Mouse (Mus musculus) kidney, embryonic 15.5 days (tissue): ENCODE results near the gene Adamtsl1. TPM values are rescaled to one million over a fixed set of nuclear protein-coding genes. Genes with fewer than 3 reads are reported as not detected.
A peak's percentile ranks its signal among the peaks of the same experiment; 100 is the strongest.

Experiments used
- ATAC-seq: fragments of 200-750 bp; cut with Nextera tagmentation; replicated peaks from 2 replicates; pipeline ENCODE4 v1.8.0; 2017; ENCODE audit warnings: moderate TSS enrichment; ENCODE audit not compliant: low FRiP score
- H3K27ac ChIP-seq: fragments of 300-500 bp; sonication (generic); 2 replicates; pipeline ENCODE4 v1.5.1; 2015; ENCODE audit warnings: mild to moderate bottlenecking, inconsistent platforms
- H3K27me3 ChIP-seq: fragments of 300-500 bp; sonication (generic); 2 replicates; pipeline ENCODE4 v1.6.1; 2015; ENCODE audit warnings: inconsistent platforms
- H3K36me3 ChIP-seq: fragments of 300-500 bp; sonication (generic); 2 replicates; pipeline ENCODE4 v1.6.1; 2015; ENCODE audit warnings: inconsistent platforms
- H3K4me1 ChIP-seq: fragments of 300-500 bp; sonication (generic); 2 replicates; pipeline ENCODE4 v1.6.1; 2015; ENCODE audit warnings: inconsistent platforms
- H3K4me2 ChIP-seq: fragments of 300-500 bp; sonication (generic); 2 replicates; pipeline ENCODE4 v1.6.1; 2015; ENCODE audit warnings: moderate library complexity, mild to moderate bottlenecking, inconsistent platforms
- H3K4me3 ChIP-seq: fragments of 300-500 bp; sonication (generic); replicated peaks from 2 replicates; pipeline ENCODE4 v1.5.1; 2015; ENCODE audit warnings: mild to moderate bottlenecking, inconsistent platforms
- H3K9ac ChIP-seq: fragments of 300-500 bp; sonication (generic); 2 replicates; pipeline ENCODE4 v1.6.1; 2015; ENCODE audit warnings: mild to moderate bottlenecking, inconsistent platforms
- H3K9me3 ChIP-seq: fragments of 300-500 bp; sonication (generic); replicated peaks from 2 replicates; pipeline ENCODE4 v1.6.1; 2016; ENCODE audit warnings: inconsistent platforms
- WGBS: fragments of 180-500 bp; shearing (Covaris S2); methylation state at CpG from one replicate; pipeline ENCODE4 v1.1.7; 2015; ENCODE audit warnings: mixed read lengths; 5-methylcytosine and 5-hydroxymethylcytosine counted together
- polyA plus RNA-seq: library from polyadenylated mRNA; unstranded; fragments of >200 nt; fragmentation: Nextera tagmentation; extraction: Ambion mirVana; gene quantifications from 2 replicates; pipeline ENCODE4 v1.2.1, GENCODE M21; 2015

The Adamtsl1 gene
- polyA plus RNA-seq, 1 experiment from 2014 or later: 21.5 TPM

GRCm38 (mm10) chr4:86029486-86029885, 515.5 kb downstream of the Adamtsl1 start:
- Histone ChIP-seq H3K4me2 (no peak overlapping the region), H3K27ac (no peak overlapping the region)
- 83% methylated on average over 6 of the region's 6 CpGs for WGBS

GRCm38 (mm10) chr4:86030208-86030607, 516.2 kb downstream of the Adamtsl1 start:
- Histone ChIP-seq H3K27ac (no peak overlapping the region), H3K9me3 (no peaks in the 10 kb centered on the region), H3K36me3 (no peaks in the 10 kb centered on the region), H3K4me1 (0 out of 2 replicates have a peak, but pooled peaks cover 5% of the 10 kb centered on the region), H3K9ac (no peak overlapping the region), H3K4me3 (no peak overlapping the region), H3K27me3 (no peaks in the 10 kb centered on the region), H3K4me2 (no peak overlapping the region)
- no peak for ATAC-seq
- WGBS: 60% methylated on average over 3 of the region's 3 CpGs

More at GRCm38 (mm10) chr4:86029486-86029885, 515.5 kb downstream of the Adamtsl1 start:
- H3K4me1 ChIP-seq: 0 out of 2 replicates have a peak, but pooled peaks cover 5% of the 10 kb centered on the region
- H3K27me3 ChIP-seq: no peaks in the 10 kb centered on the region
- no peak overlapping the region for H3K4me3 ChIP-seq
- no peak overlapping the region for H3K9ac ChIP-seq
- no peaks in the 10 kb centered on the region for H3K36me3 ChIP-seq
- no peak for ATAC-seq
- H3K9me3 ChIP-seq: no peaks in the 10 kb centered on the region

- 31% methylated on average over 8 of the region's 8 CpGs for WGBS
Measured at GRCm38 (mm10) chr4:86031041-86031440, 517.1 kb downstream of the Adamtsl1 start.

DNA sequence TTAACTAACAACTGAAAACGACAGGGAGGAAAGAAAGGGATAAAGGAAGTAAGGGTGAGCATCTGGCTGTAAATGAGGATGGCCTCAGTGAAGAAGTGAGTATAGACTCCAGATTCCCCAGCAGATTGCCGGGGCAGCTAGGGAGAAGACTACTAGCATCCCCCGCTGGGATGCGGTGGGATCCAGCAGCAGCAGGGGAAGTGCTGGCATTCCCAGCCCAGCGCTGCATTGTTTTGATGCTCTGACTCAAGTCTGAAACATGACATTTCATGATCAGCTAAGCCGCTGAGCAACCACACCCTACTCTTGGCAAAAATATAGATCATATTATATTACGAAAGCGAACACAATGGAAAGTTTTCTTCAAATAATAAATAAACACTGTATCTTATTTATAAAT, 526.9 kb downstream of the Adamtsl1 start:
- Histone ChIP-seq H3K36me3 (no peaks in the 10 kb centered on the region), H3K9ac (no peak overlapping the region), H3K4me3 (no peak overlapping the region), H3K4me1 (0 out of 2 replicates have a peak, but pooled peaks cover 2% of the 10 kb centered on the region), H3K4me2 (no peak overlapping the region), H3K9me3 (no peaks in the 10 kb centered on the region), H3K27me3 (no peaks in the 10 kb centered on the region), H3K27ac (no peak overlapping the region)
- ATAC-seq: no peak
- 41% methylated on average over 8 of the region's 8 CpGs for WGBS

More at GRCm38 (mm10) chr4:86031041-86031440, 517.1 kb downstream of the Adamtsl1 start:
- Histone ChIP-seq H3K9me3 (no peaks in the 10 kb centered on the region), H3K4me3 (no peak overlapping the region), H3K27me3 (no peaks in the 10 kb centered on the region), H3K4me2 (no peak overlapping the region), H3K9ac (no peak overlapping the region), H3K27ac (no peak overlapping the region), H3K4me1 (0 out of 2 replicates have a peak, but pooled peaks cover 5% of the 10 kb centered on the region), H3K36me3 (no peaks in the 10 kb centered on the region)
- ATAC-seq: no peak

GRCm38 (mm10) chr4:86045448-86045847, 531.5 kb downstream of the Adamtsl1 start:
- Histone ChIP-seq H3K27me3 (no peaks in the 10 kb centered on the region), H3K9me3 (no peaks in the 10 kb centered on the region), H3K27ac (no peak overlapping the region), H3K4me1 (0 out of 2 replicates have a peak, but pooled peaks cover 3% of the 10 kb centered on the region), H3K4me3 (no peak overlapping the region), H3K9ac (no peak overlapping the region), H3K36me3 (no peaks in the 10 kb centered on the region), H3K4me2 (no peak overlapping the region)
- no peak for ATAC-seq
- WGBS: 92% methylated on average over 6 of the region's 6 CpGs

DNA sequence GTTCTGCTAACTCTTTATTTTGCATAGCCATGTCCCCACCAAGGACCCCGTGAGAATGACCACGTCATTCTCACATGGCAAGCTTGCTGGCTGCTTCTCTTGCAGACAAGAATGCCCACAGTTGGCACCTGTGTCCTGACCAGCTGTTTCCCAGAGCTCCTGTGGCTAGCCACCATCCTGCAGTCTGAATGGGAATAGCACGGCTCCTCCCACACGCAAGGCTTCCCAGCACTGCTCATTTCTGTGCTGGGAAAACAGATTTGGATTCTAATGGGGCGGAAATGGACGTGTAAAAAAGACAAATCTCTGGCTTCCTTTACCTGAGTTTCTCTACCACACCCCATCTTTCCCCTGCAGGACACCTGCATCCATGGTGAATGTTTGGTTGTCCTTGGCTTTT, 531.9 kb downstream of the Adamtsl1 start:
- WGBS: 50% methylated on average over 6 of the region's 6 CpGs
- Histone ChIP-seq H3K4me2 (no peak overlapping the region), H3K27ac (no peak overlapping the region), H3K4me1 (0 out of 2 replicates have a peak, but pooled peaks cover 3% of the 10 kb centered on the region), H3K9me3 (no peaks in the 10 kb centered on the region), H3K9ac (no peak overlapping the region), H3K27me3 (no peaks in the 10 kb centered on the region), H3K36me3 (no peaks in the 10 kb centered on the region), H3K4me3 (no peak overlapping the region)
- no peak for ATAC-seq

- no peak for ATAC-seq
- 55% methylated on average over 1 of the region's 1 CpGs for WGBS
- Histone ChIP-seq H3K4me2 (no peak overlapping the region), H3K36me3 (no peaks in the 10 kb centered on the region), H3K4me3 (no peak overlapping the region), H3K9ac (no peak overlapping the region), H3K27me3 (no peaks in the 10 kb centered on the region), H3K27ac (no peak overlapping the region), H3K9me3 (no peaks in the 10 kb centered on the region), H3K4me1 (0 out of 2 replicates have a peak, but pooled peaks cover 3% of the 10 kb centered on the region)
Measured at GRCm38 (mm10) chr4:86046881-86047280, 532.9 kb downstream of the Adamtsl1 start.

DNA sequence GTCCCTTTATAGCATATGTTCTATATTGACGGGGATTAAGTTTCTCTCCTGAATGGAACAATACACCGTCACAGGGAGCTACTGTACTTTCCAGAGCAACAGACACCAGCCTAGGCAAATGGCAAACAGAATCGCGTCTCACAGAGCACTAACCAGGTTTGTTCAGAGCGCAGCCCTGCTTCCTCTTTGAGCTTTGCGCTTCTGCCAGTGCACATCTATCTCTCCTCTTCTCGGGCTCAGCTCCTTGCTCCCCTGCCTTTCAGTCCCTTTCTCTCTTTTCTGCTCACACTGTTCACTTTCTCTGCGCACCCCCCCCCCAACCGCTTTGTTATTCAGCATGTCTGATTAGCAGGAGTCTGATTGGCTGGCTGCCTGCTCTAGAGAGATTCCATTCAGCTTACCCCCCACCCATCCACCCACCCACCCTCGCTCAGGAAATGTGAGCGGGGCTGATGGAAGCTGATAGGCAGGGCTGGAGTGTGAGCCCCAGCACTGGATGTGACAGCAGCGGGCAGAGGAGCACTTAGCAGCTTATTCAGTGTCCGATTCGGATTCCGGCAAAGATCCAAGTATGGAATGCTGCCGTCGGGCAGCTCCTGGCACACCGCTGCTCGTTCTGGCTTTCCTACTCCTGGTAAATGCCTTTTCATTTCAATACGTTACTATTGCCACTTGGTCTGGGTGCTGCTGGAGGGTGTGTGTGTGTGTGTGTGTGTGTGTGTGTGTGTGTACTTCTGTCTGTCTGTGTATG, 539.7 kb downstream of the Adamtsl1 start:
- Histone ChIP-seq H3K27me3 (no peaks in the 10 kb centered on the region), H3K4me2 (peak overlapping the region; percentile 78), H3K9me3 (no peaks in the 10 kb centered on the region), H3K27ac (peak overlapping the region; percentile 71), H3K9ac (peak overlapping the region; percentile 28), H3K36me3 (no peaks in the 10 kb centered on the region), H3K4me1 (0 out of 2 replicates have a peak, but pooled peaks cover 6% of the 10 kb centered on the region), H3K4me3 (peak overlapping the region; percentile 49)
- WGBS: under 1% methylated on average over 20 of the region's 20 CpGs
- peak; percentile 98 for ATAC-seq

GRCm38 (mm10) chr4:86060614-86061013, 546.6 kb downstream of the Adamtsl1 start:
- no peak for ATAC-seq
- 87% methylated on average over 4 of the region's 4 CpGs for WGBS

DNA sequence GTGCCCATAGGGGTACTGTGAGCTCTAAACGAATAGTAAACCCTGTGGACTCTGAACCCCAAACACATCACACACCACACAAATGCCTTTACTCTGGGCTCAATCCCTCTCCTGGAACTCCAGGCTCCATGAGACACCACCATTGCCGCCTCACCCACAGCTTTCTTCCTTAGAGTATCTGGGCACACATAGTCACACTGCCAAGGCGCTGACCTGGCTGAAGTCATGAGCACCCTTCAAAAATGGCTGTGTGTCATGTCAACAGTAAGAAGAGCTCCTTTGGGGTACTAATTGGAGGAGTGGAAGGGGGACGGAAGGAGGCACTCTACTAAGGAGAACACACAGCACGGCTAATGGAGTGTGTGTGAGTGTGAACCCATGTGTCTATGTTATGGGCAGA, 554.4 kb downstream of the Adamtsl1 start:
- WGBS: 81% methylated on average over 5 of the region's 5 CpGs
- H3K4me2 ChIP-seq: no peak overlapping the region
- H3K27me3 ChIP-seq: no peaks in the 10 kb centered on the region
- peaks cover 10% of the 10 kb centered on the region for H3K4me1 ChIP-seq
- no peak for ATAC-seq
- H3K27ac ChIP-seq: no peak overlapping the region
- no peaks in the 10 kb centered on the region for H3K36me3 ChIP-seq
- H3K9ac ChIP-seq: no peak overlapping the region
- no peaks in the 10 kb centered on the region for H3K9me3 ChIP-seq
- H3K4me3 ChIP-seq: no peak overlapping the region

More at GRCm38 (mm10) chr4:86060614-86061013, 546.6 kb downstream of the Adamtsl1 start:
- H3K4me2 ChIP-seq: no peak overlapping the region
- no peaks in the 10 kb centered on the region for H3K27me3 ChIP-seq
- H3K27ac ChIP-seq: no peak overlapping the region
- no peak overlapping the region for H3K9ac ChIP-seq
- no peaks in the 10 kb centered on the region for H3K36me3 ChIP-seq
- no peaks in the 10 kb centered on the region for H3K9me3 ChIP-seq
- no peak overlapping the region for H3K4me3 ChIP-seq
- no peaks in the 10 kb centered on the region for H3K4me1 ChIP-seq

DNA sequence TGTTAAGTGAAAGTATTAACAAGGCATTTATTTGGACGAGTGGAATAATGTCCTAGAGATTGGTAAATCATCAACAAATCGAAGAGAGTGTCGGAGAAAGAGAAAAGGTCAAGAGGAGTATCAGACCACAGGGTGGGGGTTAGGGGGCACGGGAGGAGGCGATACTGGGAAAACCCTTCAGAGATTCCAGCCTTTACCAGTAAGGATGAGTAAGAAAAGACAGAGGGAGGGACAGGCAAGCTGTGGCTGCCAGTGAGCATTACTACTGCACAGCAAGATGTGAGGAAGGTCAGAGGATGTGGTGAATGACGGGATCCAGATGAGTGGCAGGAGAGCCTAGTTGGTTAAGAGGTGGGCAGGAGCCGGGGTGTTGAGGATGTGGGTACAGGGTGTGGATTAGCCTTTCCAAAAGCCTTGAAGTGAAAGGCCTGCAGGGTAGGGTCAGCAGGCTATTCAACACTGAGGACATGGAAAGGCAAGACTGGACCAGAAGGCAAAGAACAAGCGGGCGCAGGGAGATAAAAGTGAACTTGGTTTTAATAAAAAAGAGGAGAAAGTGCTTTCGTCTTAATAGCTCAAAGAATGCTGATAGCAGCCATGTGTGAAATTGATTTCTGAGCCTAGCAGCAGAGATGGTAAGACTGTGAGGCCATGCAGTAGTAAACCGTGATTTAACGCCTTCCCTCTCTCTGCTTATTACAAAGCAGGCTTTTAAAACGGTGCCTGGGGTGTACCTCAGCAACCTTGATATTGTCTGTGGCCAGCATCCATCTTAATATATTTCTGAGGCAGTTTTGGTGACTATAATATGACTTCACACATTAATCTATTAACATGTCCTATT, 555.1 kb downstream of the Adamtsl1 start:
- Histone ChIP-seq H3K27ac (no peak overlapping the region), H3K4me1 (peaks cover 10% of the 10 kb centered on the region), H3K27me3 (no peaks in the 10 kb centered on the region), H3K4me2 (no peak overlapping the region), H3K9ac (no peak overlapping the region), H3K9me3 (no peaks in the 10 kb centered on the region), H3K36me3 (no peaks in the 10 kb centered on the region), H3K4me3 (no peak overlapping the region)
- ATAC-seq: no peak
- 53% methylated on average over 13 of the region's 13 CpGs for WGBS

- Histone ChIP-seq H3K9me3 (no peaks in the 10 kb centered on the region), H3K9ac (no peak overlapping the region), H3K4me1 (0 out of 2 replicates have a peak, but pooled peaks cover 4% of the 10 kb centered on the region), H3K27ac (peak overlapping the region; percentile 22; the same call in 1 of the 2 replicates), H3K36me3 (no peaks in the 10 kb centered on the region), H3K4me2 (0 out of 2 replicates have a peak overlapping the region, but pooled peaks have one; percentile 9), H3K4me3 (no peak overlapping the region), H3K27me3 (no peaks in the 10 kb centered on the region)
- no peak for ATAC-seq
- 35% methylated on average over 1 of the region's 1 CpGs for WGBS
Measured at GRCm38 (mm10) chr4:86074871-86075270, 560.9 kb downstream of the Adamtsl1 start.
